Mouse (Mus musculus) T-helper 2 cell (primary cell): ENCODE measurements around the gene Slc4a4.

Source experiments
- in situ Hi-C: fragments of 300-600 bp; cut with MboI, MseI; formaldehyde crosslinking; loops from one replicate; pipeline ENCODE4 v1.15.1; 2025; ENCODE audit warnings: high pct_unique_total_duplicates

Slc4a4 gene

DNA sequence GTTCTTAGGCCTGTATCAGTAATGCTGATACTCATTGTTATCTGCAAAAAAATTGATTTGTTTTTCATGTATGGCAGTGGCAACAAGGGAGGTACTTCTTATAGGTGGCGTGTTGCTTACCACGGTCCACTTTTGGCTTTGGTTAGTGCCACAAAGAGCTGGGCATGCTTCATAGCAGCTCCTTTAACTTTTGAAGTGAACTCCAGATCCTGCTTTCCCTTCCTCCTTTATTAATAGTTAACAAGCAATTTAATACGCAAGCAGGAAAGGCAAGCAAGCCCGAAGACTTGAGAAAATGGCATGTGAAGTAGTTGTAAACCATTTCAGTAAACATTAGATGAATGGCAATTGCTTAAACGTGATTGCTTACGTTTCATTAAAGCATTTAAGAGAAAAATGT is 113.2 kb downstream of the Slc4a4 start:
- in situ Hi-C loops: no loop called here

DNA sequence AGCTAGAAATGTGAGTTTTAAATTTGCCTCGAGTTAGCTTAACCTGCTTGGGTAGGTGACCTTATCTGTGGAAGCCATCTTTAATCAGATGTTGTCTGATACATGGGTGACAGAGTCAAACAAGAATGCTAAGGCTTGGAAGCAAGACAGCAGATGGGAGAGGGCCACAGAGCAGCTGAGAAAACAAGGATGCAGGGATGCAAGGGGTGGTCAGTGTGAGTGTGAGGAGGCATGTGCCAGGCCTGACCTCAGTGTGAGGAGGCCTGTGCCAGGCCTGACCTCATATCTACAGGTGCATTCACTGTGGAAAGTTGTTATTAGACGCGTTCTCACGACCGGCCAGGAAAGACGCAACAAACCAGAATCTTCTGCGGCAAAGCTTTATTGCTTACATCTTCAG is 114.0 kb downstream of the Slc4a4 start:
- in situ Hi-C loops: no loop called here

DNA sequence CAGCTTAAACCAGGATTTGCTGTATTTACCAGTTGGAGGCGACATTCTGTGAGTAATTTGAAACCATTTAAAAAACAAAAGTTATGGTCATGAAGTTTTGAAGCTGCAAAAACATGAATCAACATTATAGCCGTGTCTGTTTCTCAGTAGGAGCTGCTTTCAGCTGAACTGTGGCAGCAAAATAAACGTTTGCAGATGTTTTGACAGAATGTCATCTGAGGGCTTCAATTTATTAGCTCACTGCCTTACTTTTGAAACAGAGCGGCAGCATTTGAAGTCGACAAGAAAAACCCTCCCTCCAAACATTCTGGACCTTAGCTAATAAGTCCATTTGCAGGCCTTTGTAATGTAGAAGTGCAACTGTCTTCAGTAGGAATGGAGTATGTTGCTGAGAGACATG is 123.5 kb downstream of the Slc4a4 start:
- in situ Hi-C loops: no loop called here

DNA sequence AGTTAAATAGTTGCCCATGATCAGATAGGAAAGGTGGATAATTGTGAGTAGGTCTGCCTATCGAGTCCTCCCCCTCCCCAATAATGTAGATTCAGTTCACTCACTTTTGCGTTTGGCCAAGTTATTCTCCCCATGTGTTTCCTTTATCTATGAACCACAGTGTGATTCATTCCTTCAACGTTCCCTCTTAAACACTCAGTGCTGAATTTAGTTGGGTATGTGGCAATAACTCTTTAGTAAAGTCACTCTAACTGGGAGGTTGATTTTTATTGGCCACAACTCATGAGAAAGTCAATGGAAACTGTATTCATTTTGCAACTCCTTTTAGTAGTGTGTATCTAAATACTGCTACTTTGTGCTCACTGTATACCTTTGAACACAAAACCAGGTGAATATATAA is 125.8 kb downstream of the Slc4a4 start:
- in situ Hi-C loops: no loop called here

DNA sequence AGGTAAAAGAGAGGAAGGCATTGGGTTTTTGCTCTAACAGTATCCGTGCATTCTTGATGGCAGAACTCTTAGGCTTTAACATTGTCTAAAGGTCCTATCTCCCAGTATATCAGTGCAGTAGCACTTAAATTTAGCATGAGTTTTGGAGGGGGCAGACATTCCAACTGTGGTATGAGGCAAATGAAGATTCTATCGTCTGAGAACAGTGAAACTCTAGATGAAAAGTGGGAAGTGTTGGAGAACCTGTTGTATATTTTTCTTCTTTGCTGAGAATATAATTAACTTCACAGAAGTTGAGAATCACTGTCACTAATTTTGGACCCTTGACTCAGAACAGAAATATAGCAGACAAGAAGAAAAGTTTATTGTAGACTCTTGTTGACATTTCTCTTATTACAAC is 128.2 kb downstream of the Slc4a4 start:
- in situ Hi-C loops: no loop called here

DNA sequence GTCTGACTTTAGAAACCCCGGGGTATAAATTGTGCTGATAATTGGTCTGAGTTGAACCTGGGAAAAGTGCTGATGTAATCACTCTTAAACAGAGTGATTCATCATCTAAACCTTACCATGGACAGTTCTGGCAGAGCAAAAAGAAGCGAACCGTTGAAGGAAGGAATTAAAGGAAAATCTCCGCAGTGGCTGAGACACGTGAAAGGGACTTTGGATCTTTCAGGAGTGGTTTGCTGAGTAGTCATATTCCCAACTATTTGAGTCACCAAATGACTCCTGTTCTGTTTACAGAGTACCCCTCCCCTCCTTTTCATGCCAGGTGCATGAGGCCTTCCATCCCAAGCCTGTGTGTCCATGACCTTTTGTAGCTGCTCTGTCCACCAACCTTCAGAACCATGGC is 129.3 kb downstream of the Slc4a4 start:
- in situ Hi-C loops: no loop called here

DNA sequence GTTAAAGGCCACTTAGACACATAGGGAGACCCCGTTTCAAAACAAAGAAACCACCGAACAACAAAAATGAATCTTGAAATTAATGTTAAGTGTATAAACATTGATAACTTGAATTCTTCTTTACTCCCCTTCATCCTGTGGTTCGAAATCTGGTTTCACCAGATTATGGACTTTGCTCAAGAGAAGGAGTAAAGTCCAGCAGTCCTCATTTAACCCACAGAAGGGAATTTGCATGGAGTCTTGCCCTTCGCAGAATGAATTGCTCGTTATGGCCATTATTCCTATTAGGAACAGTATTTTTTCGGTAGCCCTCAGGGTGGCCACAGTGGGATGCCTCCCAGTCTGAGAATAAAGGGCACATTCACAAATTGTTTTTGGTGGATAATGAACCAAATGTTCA is 131.9 kb downstream of the Slc4a4 start:
- in situ Hi-C loops: no loop called here

DNA sequence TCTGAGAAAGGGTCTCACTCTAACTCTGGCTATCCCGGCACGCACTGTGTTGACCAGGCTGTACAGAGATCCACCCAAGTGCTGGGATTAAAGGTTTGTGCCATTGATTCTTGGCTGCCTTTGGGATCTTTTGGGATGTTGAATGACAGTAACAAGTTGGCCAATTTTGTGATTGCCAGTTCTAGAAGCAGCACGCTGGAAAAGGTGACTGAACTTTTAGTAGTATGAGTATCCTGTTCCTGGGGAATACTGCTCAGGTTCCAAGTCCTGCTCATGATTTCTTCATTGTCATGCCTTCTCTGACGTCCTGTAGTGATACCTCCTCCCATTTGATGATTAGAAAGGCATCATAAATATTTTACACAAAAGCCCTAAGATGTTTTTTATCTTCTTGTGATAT is 137.8 kb downstream of the Slc4a4 start:
- in situ Hi-C loops: no loop called here

DNA sequence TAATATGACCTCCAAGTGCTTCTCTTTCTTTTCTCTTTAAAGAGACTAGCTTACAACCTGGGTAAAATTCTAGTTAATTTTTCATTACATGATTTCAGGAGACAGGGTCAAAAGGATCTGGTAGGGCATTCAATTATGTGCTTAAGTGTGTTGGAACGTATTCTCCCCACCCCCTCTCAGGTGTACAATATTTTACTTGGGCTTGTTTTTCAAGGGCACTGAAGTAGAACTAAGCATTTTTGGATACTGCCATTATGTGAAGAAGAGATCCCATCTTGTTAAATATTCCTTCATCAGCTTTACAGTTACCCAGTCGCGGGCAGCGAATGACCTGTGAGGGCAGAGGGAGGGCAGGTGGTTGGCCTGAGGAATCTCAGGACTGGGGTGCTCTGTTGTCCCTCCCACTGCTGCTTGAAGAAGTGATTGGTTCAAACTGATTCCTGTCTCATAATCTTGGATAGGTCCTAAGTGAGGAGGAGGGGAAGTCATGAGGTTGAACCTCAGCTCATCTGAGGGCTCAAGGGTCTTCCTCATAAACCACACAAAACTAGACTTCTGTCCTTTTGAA is 141.0 kb downstream of the Slc4a4 start:
- in situ Hi-C loops: no loop called here

DNA sequence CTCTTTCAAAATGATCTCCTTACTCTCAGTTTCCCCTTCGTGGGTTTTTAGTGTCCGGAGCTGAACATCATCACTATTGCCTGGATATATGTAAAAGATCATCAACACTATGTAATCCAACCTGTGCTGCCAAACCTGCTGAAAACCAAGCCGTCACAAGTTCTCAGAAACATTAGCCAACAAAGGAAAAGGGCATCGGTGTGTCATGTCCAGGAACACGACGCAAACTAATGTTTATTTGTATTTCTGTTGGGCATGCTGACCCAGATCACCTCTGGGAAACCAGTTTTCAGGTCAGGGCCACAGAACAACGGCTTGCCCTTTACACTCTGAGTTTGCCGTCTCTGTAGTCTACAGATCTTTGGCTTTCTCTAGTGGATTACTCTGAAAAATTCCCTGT is 146.0 kb downstream of the Slc4a4 start:
- in situ Hi-C loops: no loop called here

DNA sequence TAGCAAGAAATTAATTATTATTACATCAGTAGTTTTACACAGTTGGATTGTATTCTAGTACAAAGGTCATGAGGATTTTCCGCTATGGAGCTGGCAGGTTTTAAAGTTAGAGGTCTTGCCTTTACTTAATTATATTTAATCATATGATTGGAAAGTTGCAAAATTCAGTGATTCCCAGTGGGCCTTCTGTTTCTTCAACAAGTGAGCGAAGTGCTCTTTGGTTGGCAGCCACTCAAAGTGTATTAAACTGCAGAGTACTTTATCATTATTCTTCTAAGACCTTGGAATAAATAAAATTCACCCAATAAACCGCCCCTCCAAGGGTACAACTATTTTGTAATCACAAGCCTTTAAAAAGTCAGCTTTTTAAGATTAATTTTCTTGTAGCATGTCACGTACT is 146.6 kb downstream of the Slc4a4 start:
- in situ Hi-C loops: no loop called here

DNA sequence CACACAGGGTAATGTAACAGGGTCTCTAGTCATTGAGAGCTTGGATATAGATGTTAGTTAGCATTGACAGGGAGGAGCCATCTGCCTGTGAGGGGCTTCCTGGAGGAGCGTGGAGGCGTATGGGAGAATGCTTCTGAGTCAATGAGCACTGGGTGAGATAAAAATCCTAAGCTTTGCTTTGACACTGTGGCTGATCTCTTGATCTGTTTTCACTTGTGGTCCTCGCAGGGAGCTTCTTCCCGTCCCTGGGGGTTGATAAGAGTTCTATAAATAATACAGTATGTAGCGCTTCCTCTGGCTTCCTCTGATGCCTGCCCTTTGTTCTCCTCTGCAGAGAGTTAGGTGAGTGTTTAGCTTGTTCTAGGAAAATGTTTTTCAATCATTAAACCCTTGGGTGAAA is 149.5 kb downstream of the Slc4a4 start:
- in situ Hi-C loops: no loop called here

DNA sequence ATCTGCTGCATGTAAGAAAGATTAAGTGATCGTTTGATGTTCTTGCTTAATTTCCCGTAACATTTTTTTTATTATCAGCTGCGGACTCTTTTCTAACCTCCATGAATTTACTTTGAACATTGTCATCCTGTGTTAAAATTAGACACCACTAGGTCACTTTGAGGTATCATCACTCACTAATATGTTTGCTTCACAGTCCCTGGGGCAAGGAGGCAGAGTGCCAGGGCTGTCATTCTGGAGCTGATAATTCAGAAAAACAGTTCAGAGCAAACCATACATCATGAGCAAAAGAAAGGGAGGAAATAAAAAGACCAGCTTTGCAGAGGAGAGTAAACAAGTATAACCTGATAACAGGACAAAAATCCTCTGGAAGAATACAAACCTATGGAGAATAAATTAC is 154.2 kb downstream of the Slc4a4 start:
- in situ Hi-C loops: no loop called here

DNA sequence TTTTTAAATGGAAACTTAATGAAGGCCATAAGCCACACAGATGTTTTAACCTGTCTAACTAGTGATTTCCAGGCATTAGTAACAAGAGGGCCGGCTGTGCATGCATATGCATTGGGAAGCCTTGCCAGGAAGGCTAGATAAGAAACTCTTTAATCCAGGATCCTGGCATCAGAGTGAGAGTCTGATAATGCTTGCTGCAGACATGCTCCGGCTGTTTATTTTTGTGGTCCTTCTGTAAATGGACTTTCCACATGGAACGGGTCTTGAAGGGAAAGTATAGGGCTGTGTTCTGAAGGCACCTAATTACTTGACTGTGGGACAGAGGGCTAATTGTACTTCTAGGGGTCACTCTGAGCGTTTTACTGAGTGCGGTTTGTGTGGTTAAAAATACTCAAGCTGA is 157.2 kb downstream of the Slc4a4 start:
- in situ Hi-C loops: no loop called here

DNA sequence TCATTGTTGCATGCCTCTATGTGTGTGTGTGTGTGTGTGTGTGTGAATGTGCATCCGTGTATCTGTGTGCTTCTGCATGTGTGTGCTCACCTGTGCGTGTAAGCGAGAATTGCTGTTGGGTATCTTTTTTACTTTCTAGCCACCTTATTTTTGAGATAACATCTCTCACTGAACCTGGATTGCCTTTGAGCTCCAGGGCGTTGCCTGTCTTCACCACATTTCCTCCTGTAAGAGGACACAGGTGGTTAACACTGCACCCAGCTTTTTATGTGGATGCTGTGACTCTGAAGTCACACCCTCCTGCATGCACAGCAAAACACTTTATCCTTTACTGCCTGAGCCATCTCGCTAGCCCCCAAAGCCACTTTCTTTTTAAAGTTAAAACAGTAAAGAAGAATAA is 158.2 kb downstream of the Slc4a4 start:
- in situ Hi-C loops: no loop called here

DNA sequence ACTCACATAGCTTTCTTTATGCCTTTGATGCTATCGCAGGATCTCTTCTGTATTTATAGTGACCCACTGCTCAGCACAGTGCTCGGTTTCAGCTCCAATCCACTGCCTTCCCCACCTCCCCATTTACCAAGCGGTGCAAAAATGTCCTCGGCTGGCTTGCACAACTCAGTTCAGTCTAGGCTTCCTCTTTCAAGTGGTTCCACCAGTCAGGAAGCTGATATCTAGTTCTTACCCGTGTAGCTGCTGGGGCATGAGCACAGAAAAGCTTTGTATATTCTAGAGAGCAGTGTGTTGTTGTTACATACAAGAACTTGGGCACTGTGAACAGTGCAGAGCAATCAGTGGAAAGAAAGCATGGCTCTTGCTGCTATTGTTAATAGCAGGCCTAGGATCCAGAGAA is 165.0 kb downstream of the Slc4a4 start:
- in situ Hi-C loops: no loop called here

DNA sequence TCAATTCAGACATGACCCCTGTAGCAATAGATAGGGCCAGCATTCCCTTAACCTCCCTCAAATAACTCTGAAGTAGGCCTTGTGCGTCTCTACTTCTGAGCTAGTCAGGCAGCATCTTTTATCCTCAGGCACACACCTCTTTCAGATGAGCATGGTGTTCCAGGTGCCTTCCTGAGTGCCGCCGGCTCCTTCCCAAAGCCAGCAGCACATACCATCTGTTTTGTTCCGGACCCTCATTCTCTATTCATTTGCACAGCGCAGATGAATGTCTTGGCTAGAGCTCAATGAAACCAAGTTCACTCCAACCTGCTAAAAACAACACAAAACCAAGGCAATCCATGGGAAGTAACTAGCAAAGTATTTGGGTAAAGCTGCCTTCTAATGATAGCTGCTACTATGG is 165.6 kb downstream of the Slc4a4 start:
- in situ Hi-C loops: no loop called here

DNA sequence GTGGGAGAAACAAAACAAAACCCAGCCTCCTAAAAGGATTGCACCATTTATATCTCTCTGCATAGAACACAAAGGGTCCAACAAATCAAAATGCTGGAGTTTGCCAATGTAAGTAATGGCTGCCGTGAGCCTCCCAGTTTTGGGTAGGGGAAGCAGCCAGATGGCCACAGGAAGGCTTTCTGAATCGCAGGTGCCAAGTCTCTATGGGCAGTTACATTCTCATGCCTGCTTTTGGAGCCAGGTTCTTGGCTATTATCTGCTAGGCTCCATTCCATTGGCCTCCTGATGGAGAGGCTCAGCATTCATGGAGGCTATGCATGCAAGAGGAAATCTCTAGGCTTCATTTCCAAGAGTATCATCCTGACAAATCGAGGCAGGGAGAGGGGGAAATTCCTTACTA is 169.0 kb downstream of the Slc4a4 start:
- in situ Hi-C loops: no loop called here

DNA sequence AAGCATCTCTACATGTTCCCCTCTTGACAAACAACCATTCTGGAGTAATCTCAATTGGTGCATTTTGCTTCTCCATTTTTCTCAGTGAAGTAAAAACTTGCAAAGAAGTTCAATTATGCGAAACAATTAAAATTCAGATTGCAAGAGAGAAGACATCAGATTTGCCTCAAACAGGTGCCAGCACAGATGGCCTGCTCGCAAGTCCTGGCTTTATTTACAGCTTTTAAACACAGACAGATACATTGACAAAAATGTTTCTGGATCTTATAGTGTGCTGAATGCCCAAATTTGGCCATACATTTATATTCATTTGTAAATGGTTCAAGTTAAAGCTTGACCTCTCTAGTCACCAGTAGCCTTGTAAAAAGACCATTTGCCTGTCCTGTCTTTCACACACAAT is 169.8 kb downstream of the Slc4a4 start:
- in situ Hi-C loops: no loop called here

DNA sequence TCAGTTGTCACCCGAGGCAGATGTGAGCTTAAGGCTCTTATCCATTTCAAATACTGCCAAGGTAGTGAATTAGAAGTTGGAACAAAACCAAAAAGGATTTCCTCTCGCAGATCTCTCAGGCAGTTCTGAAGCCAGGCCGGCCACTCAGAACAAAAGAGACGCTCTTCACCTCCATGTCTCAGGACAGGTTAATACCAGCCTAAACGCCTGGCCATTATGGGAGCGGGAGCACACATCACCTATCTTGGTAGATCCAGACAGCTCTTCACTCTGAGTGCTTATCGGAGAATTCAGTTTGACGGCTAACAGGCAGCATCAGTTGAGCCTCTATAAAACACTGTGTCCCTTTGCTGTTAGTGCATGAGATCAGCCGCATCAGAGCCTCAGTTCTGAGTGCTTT is 174.5 kb downstream of the Slc4a4 start:
- in situ Hi-C loops: no loop called here

DNA sequence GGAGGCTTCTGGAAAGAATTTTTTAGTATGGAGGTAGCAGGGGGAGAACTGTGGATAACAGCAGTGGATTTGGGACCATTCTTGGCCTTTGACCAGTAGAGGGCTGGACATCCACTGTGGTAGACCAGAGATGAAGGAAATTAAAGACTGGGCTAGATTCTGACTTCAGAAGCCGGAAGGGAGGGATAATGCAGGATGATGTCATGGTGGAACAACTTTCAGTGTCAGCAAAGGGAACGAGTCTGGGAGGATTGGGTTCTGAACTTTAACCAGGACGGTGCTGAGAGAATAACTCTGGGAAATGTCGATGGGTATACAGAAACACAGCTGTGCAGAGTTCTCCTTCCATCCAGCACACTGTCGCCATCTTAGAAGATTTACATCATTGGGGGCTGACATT is 175.7 kb downstream of the Slc4a4 start:
- in situ Hi-C loops: no loop called here

DNA sequence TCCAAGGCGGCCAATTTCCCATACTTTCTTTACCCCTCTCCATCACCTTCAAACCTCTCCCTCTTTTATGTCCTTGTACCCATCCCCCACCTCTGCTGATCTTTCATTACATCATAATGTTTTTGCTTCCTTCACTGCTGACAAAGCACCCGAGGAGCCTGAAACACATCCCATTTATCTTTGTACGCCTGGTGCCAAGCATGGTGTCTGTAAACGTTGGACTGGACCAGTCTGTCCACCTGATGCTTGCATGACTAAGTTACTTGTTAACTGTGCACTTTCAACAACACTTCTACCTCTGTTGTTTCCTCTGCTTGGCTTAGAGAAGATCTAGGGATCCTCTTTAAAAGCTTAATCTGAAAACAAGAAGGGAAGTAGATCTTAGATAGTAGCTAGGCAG is 180.5 kb downstream of the Slc4a4 start:
- in situ Hi-C loops: no loop called here

DNA sequence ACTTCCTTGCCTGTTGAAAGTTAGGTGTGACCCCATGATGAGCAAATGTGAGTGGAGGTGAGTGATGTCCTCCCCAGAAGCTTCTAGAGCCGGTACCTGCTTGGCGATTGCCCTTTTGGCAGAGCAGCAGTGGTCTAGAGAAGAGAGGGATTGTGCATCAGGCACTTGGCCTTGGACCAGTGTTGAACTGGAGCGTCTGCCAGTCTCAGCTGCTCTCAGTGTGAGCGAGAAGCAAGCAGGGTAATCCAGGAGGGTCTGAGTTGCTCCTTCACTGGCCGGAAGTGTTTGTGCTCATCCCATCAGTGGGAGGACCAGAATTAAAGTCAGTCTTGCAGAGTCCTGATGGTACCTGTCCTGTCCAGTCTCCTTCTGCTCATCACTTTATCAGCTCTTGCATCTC is 181.5 kb downstream of the Slc4a4 start:
- in situ Hi-C loops: no loop called here

DNA sequence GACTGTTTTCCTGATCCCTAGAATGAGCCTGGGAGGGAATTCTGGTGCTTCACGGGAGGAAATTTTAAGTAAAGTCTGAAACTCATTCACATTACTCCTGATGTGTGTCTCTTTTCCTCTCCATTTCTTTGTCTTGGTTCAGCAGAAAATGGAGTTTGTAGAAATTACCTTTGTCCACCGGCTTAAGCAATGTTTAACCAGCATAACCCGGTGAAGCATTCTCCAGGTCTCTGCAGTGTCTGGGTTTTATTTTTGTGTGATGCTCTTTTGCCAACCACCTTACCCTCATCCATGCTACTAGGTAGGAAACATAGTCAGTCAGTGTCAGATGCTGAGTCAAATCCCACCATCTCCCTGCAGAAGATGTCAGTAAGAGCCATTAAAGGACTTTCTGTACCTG is 183.4 kb downstream of the Slc4a4 start:
- in situ Hi-C loops: no loop called here

DNA sequence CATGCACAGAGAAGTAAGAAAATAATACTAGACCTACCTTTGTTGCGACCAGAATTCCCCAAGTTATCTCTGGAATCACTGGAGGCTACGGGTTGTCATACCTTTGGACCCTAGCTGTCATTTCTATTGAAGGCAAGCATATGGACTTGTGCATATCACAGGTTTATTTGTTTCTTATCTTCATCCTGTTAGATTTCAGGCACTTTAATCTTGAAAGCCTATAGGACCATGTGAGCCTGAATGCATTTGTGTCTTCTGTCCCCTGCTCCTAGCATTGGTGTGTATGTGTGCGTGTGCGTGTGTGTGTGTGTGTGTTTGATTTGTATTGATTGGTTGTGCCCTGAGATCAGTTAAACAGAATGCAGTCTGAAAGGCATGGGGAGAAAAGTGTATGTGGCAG is 185.3 kb downstream of the Slc4a4 start:
- in situ Hi-C loops: no loop called here
